Mouse (Mus musculus) left cerebral cortex, adult 8-10 months (tissue): ENCODE data around the gene Prkar2a. TPM values are rescaled to one million over a fixed set of nuclear protein-coding genes. Genes with fewer than 3 reads are reported as not detected.

Experiments
- DNase-seq, 2 experiments: peaks; one replicate each; pipeline ENCODE4 v3.0.0; 2022; ENCODE audit warnings: low spot score in 2 of 2
- total RNA-seq, 4 experiments: library from RNA; stranded (reverse); gene quantifications; 2 replicates each; pipeline ENCODE4 v1.2.4; 2022

Prkar2a gene
- total RNA-seq, 4 experiments from 2014 or later, result 45.9 to 52.1 (median 49.3) TPM

DNA sequence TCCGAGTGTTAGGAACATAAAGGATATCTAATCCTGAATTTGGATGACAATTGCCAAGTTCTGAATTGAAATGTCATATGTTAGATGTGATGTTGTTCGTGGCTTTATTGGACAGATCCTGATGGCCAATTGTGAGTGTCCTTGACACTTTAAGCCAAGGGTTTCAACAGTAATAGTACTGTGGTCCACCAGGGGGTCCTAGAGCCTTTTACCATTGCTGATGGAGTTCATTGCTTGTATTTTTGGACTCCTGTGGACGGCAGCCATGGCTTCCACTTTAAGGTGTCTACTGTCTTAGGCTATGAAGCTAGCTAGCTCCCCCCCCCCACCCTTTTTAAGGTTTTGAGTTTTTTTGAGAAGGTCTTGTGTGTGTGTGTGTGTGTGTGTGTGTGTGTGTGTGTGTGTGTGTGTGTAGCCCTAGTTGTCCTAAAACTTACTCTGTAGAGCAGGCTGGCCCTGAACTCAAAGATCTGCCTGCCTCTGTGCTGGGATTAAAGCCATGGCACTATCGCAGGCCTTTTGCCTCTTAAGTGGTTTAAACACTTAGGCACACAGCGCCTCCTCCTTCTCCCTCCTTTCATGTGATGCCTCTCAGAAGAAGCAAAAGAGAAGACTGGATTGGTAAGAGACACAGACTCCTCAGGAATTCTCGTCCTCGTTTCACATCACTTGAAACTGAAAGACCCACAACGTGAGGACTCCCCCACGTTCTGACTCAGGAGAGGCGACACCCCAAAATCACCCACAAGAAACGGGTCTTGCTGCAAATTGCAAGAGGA, 63.2 kb downstream of the Prkar2a start:
- no peak for DNase-seq

GRCm38 (mm10) chr9:108753326-108753725, 64.2 kb downstream of the Prkar2a start:
- DNase-seq, result peak; percentile 46 to 50

DNA sequence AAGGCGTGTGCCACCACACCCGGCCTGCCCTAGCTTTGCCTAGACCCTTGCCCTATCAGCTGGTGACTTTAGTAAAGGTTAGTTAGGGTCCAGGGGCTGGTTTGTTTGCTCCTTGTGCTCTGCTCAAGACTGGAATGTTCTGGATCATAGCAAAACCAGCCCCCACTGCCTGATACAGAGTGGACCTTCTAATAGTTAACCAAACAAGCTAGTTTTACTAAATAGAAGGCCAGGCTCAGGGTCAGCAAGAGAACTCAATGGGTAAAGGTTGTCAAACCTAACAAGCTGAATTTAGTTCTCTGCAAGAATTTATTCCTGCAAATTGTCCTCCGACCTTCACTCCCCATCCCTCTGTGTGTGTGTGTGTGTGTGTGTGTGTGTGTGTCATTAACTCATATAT, 64.9 kb downstream of the Prkar2a start:
- no peak for DNase-seq

DNA sequence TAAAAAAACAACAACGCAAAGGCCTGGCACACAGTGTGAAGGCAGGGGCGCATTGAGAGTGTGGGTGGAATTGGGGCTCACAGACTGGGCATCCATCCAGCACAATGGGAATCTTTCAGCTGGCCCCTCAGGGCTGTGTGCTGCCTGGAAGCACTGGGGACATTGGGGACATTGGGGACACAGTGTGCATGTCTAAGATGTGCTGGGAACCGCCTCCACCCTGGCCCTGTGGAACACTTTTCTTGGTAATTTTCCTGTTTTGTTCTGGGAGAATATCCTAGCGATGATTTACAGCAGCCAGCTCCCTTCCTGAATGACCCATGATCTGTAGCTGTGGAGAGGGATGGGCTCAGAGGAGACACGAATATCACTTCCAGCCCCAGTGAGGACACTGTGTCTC, 65.3 kb downstream of the Prkar2a start:
- DNase-seq, result peak in 1 of 2 experiments; percentile 15

GRCm38 (mm10) chr9:108757406-108757805, 68.3 kb downstream of the Prkar2a start:
- DNase-seq, result no peak

- no peak for DNase-seq
Measured at GRCm38 (mm10) chr9:108759121-108759520, 70.0 kb downstream of the Prkar2a start.

GRCm38 (mm10) chr9:108759805-108760204, 70.7 kb downstream of the Prkar2a start:
- no peak for DNase-seq

GRCm38 (mm10) chr9:108761561-108761960, 72.4 kb downstream of the Prkar2a start:
- no peak for DNase-seq

DNA sequence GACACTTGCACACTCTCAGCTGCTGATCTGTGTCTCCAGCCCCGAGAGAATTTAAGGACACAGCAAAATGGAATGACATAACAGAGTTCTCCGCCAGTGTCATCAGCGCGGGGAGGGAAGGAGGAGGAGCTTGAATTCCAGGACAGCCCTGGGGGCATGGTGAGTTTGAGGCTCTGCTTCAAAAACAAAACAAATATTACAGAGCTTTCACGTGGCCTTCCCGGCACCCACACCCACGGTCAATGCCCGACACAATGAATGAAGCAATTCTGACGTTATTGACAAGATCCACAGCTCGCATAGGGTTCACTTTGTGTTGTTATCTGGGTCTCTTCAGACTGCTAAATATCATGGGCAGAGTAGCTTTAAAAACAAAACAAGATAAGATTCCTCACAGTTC, 75.9 kb downstream of the Prkar2a start:
- no peak for DNase-seq

GRCm38 (mm10) chr9:108776614-108777013, 87.5 kb downstream of the Prkar2a start:
- no peak for DNase-seq

DNA sequence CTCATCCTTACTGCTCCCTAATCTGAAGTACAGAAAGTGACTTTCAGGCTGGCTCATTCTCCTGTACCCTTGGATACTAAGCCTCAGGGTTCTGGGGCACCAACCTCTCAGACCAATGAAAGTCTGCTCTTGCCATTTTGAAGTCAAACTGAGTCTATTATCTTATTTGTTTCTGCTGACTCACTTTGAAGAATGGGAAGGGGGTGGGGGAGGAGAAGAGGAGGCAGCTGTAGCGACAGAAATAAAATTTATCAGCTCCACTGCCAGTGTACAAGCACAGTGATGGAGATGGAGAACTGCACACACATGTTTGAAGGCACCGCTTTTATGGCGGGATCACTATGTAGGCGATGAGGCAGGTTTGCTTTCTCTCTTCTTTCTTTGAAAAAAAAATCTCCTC, 88.2 kb downstream of the Prkar2a start:
- no peak for DNase-seq

- no peak for DNase-seq
Measured at GRCm38 (mm10) chr9:108780959-108781358, 91.8 kb downstream of the Prkar2a start.

GRCm38 (mm10) chr9:108781891-108782290, 92.8 kb downstream of the Prkar2a start:
- no peak for DNase-seq

DNA sequence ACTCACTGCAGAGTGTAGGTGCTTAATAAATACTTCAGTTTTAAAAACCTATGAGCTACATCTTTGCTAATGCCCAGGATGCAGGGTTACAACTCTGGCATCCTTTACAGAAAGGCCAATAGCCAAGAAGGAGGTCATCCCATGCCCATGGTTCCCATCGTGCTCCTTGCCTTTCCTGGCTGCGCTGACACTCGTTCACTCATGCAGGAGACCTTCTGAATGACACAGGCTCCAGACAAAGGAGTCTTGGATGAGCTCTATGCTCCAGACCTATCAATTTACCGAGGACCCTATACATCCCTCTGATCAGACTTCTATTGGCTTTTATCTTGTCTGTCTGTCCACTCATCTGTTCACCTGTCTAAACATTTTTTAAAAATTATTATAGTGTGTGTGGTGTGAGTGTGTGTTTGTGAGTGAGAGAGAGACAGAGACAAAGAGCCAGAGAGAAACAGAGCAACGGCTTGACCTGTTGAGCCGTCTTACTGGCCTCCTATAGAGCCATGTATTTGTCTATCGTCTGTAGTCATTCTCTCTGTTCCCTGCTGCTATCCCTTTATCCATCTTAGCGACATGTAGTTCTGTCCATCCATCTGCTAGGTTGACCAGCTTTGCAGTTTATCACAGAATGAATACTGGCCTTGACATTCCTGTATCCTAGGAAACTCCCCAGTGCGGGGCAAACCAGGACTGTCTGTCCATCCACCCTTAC, 93.9 kb downstream of the Prkar2a start:
- no peak for DNase-seq

GRCm38 (mm10) chr9:108783548-108784463, 94.7 kb downstream of the Prkar2a start, which contains the start of gene Ip6k2:
Gene Ip6k2 (plus strand): TSS chr9:108783796.
- peak; percentile 89 to 94 for DNase-seq

DNA sequence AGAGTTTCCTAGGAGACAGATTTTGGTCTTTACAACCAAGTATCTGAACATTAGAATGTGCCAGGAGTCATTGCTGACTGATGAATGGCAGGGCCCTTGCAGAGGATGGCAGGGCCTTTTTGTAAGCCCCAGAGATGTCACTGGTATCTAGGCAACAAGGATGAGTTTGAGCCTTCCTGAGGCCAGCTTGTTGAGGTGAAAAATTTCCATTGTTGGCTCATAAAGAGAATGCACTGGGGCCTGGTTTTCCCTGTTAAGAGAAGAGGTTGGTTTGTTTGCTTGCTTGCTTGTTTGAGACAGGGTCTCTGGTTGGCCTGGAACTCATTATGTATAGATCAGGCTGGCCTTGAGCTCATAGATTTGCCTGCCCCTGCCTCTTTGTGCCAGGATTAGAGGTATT, 96.3 kb downstream of the Prkar2a start:
- DNase-seq, result no peak

- DNase-seq, result no peak
Measured at GRCm38 (mm10) chr9:108786494-108786893, 97.4 kb downstream of the Prkar2a start.

- DNase-seq, result no peak
Measured at GRCm38 (mm10) chr9:108787080-108787479, 98.0 kb downstream of the Prkar2a start.

DNA sequence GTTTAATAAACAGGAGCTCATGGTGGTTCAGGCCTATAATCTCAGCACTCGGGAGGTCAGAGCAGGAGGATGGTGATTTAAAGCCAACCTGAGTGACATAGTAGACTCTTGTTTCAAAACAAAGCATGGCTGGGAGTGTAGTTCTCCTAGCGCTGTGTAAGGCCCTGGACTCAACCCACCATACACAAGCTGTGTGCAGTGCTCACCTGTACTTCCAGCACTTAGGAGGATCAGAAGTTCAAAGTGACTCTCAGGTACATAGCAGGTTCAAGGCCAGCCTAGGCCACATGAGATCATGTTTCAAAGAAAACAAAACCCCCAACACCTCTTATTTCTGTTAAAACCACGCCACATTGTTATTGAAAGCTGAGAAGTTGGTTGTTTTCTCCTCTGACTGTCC, 99.6 kb downstream of the Prkar2a start:
- DNase-seq, result no peak

DNA sequence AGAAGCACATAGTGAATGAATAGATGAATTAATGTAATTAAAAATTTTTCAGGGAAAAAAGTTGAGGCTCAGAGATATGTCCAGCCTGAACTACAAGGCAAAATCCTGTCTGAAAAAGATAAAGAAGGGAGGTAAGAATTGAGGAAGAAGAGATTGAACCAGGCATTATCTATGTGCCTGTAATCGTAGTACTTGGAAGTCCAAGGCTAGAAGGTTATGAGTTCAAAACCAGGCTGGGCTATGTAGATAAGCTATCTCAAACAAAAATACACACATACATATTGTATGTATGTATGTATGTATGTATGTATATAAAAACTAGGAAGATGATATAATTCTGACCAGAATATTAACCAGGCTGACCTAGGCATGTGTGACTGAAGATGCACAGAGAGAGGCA, 103.2 kb downstream of the Prkar2a start:
- DNase-seq, result no peak

DNA sequence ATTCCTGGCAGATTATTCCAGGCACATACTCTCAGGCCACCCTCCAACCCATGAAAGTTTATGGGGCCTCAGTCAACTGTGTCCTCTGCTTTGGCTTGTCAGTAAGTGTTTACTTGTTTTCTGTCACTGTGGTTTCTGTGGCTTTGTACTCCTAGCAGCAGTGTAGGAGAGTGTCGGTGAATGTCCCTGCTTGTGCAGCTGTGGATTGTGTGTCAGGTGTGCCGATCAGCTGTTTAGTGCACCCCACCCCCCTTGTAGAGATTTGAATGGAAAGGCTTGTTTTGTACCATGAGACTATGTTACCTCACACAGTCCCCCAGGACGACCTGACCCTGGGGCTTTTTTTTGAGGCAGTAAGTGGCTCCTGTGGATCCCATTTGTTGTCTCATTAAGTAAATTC, 103.6 kb downstream of the Prkar2a start:
- DNase-seq, result no peak

DNA sequence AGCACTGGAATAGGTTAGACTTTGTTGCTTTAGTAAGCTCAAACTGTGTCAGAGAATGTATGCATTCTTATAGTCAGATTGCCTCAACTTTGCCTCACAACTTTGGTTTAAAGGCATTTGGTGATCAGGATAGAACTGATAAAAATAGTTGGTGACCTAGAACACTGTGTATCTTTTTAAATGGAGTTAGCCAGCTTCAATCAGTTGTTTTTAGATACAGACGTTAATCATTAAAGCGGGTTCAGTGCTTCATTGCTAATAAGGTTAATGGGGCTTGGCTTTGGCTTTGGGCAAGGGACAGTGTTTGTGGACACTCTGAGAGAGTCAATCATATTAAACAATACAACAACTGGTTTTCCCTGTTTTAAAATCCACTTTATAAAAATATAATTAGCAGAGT, 106.2 kb downstream of the Prkar2a start:
- DNase-seq, result no peak
